ENCODE assay signal across 9 mouse cellular contexts in genomic region chr5:111394198-111395053, GRCm38 (mm10). TPM values are rescaled to one million over a fixed set of nuclear protein-coding genes. Genes with fewer than 3 reads are reported as not detected.
DNase-seq lines count a peak whose midpoint lies in the region; ATAC-seq and TF ChIP-seq lines count a peak whose summit lies in the region.
"Had no signal": no experiment of that assay in that cellular context is flagged by ENCODE, and none has a peak within 500 bp of the region (broad histone marks: within the 10 kb centered on the region; RNA-seq: fewer than 3 reads in every experiment).

No protein-coding gene starts in this region.

- peak overlapping the region; percentile 1; the same call in 1 of the 2 replicates for H3K4me2 ChIP-seq in lung, postnatal 0 days (replicated peaks; ENCODE audit: low read depth, low read length)
- H3K4me2 ChIP-seq in stomach, embryonic 15.5 days = peak overlapping the region; percentile 48

- TF ChIP-seq POLR2A in cerebellum, adult 2 months (IDR thresholded peaks at IDR 0.05; ENCODE audit: borderline replicate concordance, insufficient read depth, low read length) = no peak
- TF ChIP-seq POLR2A in lung, adult 2 months (IDR thresholded peaks at IDR 0.05; ENCODE audit: borderline replicate concordance, extremely low read depth, low read depth, low read length) = no peak

- H3K36me3 ChIP-seq in lung, postnatal 0 days (ENCODE audit: insufficient read depth, low read length) = no peaks in the 10 kb centered on the region
- H3K36me3 ChIP-seq in stomach, embryonic 15.5 days = no peaks in the 10 kb centered on the region

- no peaks in the 10 kb centered on the region for H3K27me3 ChIP-seq in cerebellum, adult 2 months (ENCODE audit: control insufficient read depth, insufficient read depth, low read length)
- no peaks in the 10 kb centered on the region for H3K27me3 ChIP-seq in lung, postnatal 0 days (replicated peaks; ENCODE audit: insufficient read depth, low read length)
- H3K27me3 ChIP-seq in stomach, embryonic 15.5 days (replicated peaks) = no peaks in the 10 kb centered on the region

- ATAC-seq in cerebellum, adult (ENCODE audit: insufficient number of reproducible peaks, low FRiP score, low TSS enrichment) = no peak
- no peak for ATAC-seq in lung, postnatal 0 days
- no peak for ATAC-seq in stomach, embryonic 15.5 days (ENCODE audit: insufficient read depth, low FRiP score, low read depth)

- TF ChIP-seq CTCF in cerebellum, adult 2 months (IDR thresholded peaks at IDR 0.05; ENCODE audit: borderline replicate concordance, insufficient read depth, low read depth, low read length) = no peak
- no peak for TF ChIP-seq CTCF in lung, postnatal 0 days (IDR thresholded peaks at IDR 0.05)
- TF ChIP-seq CTCF in lung, adult 2 months (IDR thresholded peaks at IDR 0.05; ENCODE audit: insufficient read depth, low read length) = no peak

- H3K4me3 ChIP-seq in cerebellum, adult 2 months (replicated peaks; ENCODE audit: insufficient read depth, low read depth, low read length) = peak overlapping the region; percentile 27
- H3K4me3 ChIP-seq in lung, postnatal 0 days (ENCODE audit: low read depth, low read length) = no peak overlapping the region
- H3K4me3 ChIP-seq in lung, adult 2 months (replicated peaks; ENCODE audit: extremely low read depth, low read depth, low read length) = no peak overlapping the region
- H3K4me3 ChIP-seq in stomach, embryonic 15.5 days (replicated peaks) = peak overlapping the region; percentile 22
- H3K4me3 ChIP-seq: myocyte had no signal

- DNase-seq in cerebellum, adult 2 months = peak in 1 of 2 experiments; percentile 46
- DNase-seq in lung, postnatal 0 days (ENCODE audit: low spot score) = no peak
- no peak for DNase-seq in lung, adult 2 months
- peak; percentile 47 to 76 for DNase-seq in layer of hippocampus, postnatal 14 days (ENCODE audit: low spot score in 2 of 2)
- DNase-seq in adrenal gland, adult 18-20 months (ENCODE audit: low spot score in 2 of 2) = no peak
- no peak for DNase-seq in thymus, postnatal 25 days

- WGBS in cerebellum, adult 2 months = 6% methylated on average over 15 of the region's 15 CpGs
- WGBS in lung, postnatal 0 days = 14% methylated on average over 15 of the region's 15 CpGs
- WGBS in lung, adult 2 months = 29% methylated on average over 15 of the region's 15 CpGs
- WGBS in stomach, embryonic 15.5 days = 9% methylated on average over 15 of the region's 15 CpGs

- no peak for TF ChIP-seq EP300 in lung, postnatal 0 days (IDR thresholded peaks at IDR 0.05)

- H3K9me3 ChIP-seq in lung, postnatal 0 days (ENCODE audit: low read length) = no peaks in the 10 kb centered on the region
- H3K9me3 ChIP-seq in stomach, embryonic 15.5 days = no peaks in the 10 kb centered on the region

- H3K27ac ChIP-seq in cerebellum, adult 2 months (ENCODE audit: insufficient read depth, low read length) = no peak overlapping the region
- H3K27ac ChIP-seq in lung, postnatal 0 days (ENCODE audit: low read length) = no peak overlapping the region
- H3K27ac ChIP-seq in stomach, embryonic 15.5 days = peak overlapping the region; percentile 65

- peaks cover 8% of the 10 kb centered on the region for H3K4me1 ChIP-seq in cerebellum, adult 2 months (ENCODE audit: control insufficient read depth, insufficient read depth, low read length)
- peaks cover 8% of the 10 kb centered on the region for H3K4me1 ChIP-seq in lung, postnatal 0 days (ENCODE audit: insufficient read depth, low read depth, low read length)
- H3K4me1 ChIP-seq in lung, adult 2 months (ENCODE audit: control insufficient read depth, insufficient read depth, low read length) = peaks cover 3% of the 10 kb centered on the region; the same call in 1 of the 2 replicates
- peaks cover 47% of the 10 kb centered on the region for H3K4me1 ChIP-seq in stomach, embryonic 15.5 days

- H3K9ac ChIP-seq in lung, postnatal 0 days (replicated peaks; ENCODE audit: low read depth) = no peak overlapping the region
- no peak overlapping the region for H3K9ac ChIP-seq in stomach, embryonic 15.5 days

RNA-seq across cellular contexts. Expression of gene Mn1, which starts 22.7 kb away (rescaled TPM):
- 2.4 and 3.3 TPM in 2 replicates for polyA plus RNA-seq in cerebellum, adult 2 months (2012; rRNA removed)
- 6.0 and 6.6 TPM in 2 replicates for polyA plus RNA-seq in lung, postnatal 0 days (2015; fragmentation: Nextera tagmentation; extraction: Ambion mirVana)
- polyA plus RNA-seq in lung, adult 2 months (2012; rRNA removed) = 4.0 and 6.2 TPM in 2 replicates
- 10 to 100 TPM; 30.9 to 31.3 TPM for total RNA-seq in layer of hippocampus, postnatal 14 days (2021)
- polyA plus RNA-seq in stomach, embryonic 15.5 days (2015; fragmentation: Nextera tagmentation; extraction: Ambion mirVana) = 11.9 and 12.0 TPM in 2 replicates
- total RNA-seq in adrenal gland, adult 18-20 months (2021) = 1 to 10 TPM; 3.9 to 4.9 TPM

Comparison
In these comparisons a context has a peak if more than half of its experiments do, and no peak if none do; other contexts are left out.
1. DNase-seq: peak in layer of hippocampus, postnatal 14 days (2 of 2); none in lung, postnatal 0 days (single experiment), lung, adult 2 months (single experiment), adrenal gland, adult 18-20 months (0 of 2) and thymus, postnatal 25 days (single experiment).
2. H3K4me3 ChIP-seq: peak in cerebellum, adult 2 months (single experiment) and stomach, embryonic 15.5 days (single experiment); none in lung, postnatal 0 days (single experiment) and lung, adult 2 months (single experiment).